Mouse (Mus musculus): ENCODE data around the gene Nfil3.

DNA sequence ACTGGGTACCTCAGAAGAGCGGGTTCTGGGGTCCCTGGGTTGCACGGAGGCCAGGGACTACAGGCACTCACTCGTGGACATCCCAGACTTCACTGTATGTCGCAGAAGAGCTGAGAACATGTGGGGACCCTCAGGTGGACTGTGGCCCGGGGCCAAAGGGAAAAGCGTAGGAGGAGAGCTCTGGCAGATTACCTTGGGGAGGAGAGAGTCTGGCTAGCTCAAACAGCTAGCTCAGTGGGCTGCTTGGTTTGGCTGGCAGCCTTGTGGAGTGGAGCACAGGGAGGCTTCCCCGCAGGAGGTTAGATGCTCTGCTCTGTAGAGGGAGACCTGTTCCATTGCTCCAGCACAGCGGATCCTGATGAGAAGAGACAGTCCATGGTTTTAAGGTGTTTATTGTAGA, 15.3 kb upstream of the Nfil3 start:
- no peak for TF ChIP-seq CTCF (IDR thresholded peaks at IDR 0.05; ENCODE audit: low read depth)
- no peak for TF ChIP-seq EP300 (IDR thresholded peaks at IDR 0.05; ENCODE audit: low read depth)
